Mouse (Mus musculus) cerebellum, postnatal 14 days (tissue): ENCODE results near the gene Olfr403.
"Not testable (repeated sequence)": the region's sequence is repeated elsewhere in the genome, so short reads cannot be mapped to it uniquely, and the experiment has no call there.

ENCODE experiments used
- DNase-seq, 2 experiments: peaks; one replicate each; pipeline ENCODE4 v3.0.0; 2021; ENCODE audit warnings: mixed read lengths in 2 of 2

The Olfr403 gene

DNA sequence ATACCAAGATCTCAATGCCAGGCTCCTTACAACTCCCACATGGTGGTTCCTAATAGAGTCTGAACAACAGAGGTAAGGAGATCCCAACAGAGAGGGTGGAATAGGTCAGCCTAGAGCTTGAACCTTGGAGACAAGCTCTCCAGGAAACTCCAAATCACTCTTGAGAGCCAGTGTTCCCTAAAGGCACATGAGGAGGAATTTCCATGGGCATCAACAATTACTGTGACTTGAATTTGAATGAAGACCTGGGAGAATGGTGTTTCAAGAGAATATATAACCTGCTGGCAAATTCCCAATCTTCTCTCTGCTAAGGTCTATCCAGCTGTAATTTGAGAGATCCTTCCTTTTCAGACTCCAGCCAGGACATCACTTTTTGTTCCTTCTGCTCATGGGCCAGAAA lies at the start of gene Olfr403:
Gene Olfr403, plus strand, starts transcription at position 301 of the 400 bp plus-strand sequence.
- DNase-seq: no peak

- DNase-seq: not testable (repeated sequence)
Observed at GRCm38 (mm10) chr11:74140001-74140400, 46.0 kb upstream of the Olfr403 start.

DNA sequence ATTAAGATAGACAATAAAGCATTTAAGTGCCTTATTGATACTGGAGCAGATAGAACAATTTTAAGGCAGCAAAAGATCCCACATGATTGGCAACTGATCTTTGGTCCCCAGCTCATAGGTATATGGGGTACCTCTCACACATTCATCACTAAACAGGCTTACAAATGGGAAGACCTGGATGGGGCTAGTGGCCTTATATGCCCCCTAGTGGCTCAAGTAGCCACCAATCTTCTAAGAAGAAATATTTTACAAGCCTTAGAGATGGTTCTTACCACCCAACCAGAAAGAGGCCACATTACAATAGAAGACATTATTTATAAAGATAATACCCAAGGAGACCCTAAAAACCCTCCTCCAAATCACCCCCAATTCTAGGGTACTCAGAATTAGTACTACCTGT lies 40.2 kb upstream of the Olfr403 start:
- no peak for DNase-seq

- no peak for DNase-seq
Observed at GRCm38 (mm10) chr11:74153229-74153628, 32.8 kb upstream of the Olfr403 start, which contains the start of gene Olfr402. TSS of gene Olfr402 (plus strand) at chr11:74153529.

- no peak for DNase-seq
Observed at GRCm38 (mm10) chr11:74168771-74169170, 17.3 kb upstream of the Olfr403 start.

DNA sequence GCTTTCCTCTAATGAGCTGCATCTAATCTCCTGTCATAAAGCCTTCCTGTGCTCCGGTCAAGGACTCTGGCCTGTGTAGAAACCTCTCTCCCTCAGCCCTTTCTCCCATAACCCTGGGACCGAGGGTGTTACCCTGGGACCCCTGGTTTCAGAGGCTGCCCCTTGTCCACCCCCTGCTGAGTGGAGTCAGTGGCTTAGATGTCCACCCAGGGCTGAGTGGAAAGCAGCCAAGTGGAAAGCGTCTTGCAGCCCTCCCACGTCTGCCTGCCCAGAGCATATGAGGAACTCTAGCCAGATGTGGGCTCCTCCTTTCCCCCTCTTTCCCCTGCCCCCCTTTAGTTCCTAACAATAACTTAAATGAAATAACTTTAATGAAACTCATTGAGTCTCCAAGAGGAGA lies 2.9 kb upstream of the Olfr403 start:
- peak in 1 of 2 experiments; percentile 1 for DNase-seq

- DNase-seq: no peak
Observed at GRCm38 (mm10) chr11:74183745-74184144, 2.3 kb upstream of the Olfr403 start.

DNA sequence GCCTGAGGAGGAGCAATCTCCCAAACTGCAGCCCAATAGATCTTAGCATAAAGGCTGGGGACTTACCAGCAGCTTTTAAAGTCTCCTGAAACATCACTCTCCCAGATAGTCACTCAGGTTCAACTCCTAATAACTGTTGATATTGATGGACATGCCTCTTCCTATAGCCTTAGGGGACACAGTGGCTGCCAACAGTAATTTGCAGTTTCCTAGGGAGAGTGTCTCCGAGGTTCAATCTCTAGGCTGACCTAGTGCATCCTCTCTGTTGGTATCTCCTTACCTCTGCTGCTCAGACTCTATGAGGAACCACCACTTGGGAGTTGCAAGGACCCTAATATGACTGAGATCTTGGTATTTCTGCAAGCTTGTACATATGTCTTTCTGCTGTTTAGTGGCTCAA lies 25.2 kb downstream of the Olfr403 start, which contains the start of gene Olfr43:
Gene Olfr43, minus strand, starts transcription at position 101 of the 400 bp plus-strand sequence.
- no peak for DNase-seq

- DNase-seq: no peak
Observed at GRCm38 (mm10) chr11:74241201-74241600, 55.2 kb downstream of the Olfr403 start.
